Mouse (Mus musculus): ENCODE data around the gene Tcp11l2. TPM values are rescaled to one million over a fixed set of nuclear protein-coding genes. Genes with fewer than 3 reads are reported as not detected.

Gene Tcp11l2
- total and polyA plus RNA-seq, 2 experiments from 2014 or later = 10.5 to 15.0 TPM

GRCm38 (mm10) chr10:84562567-84563554 lies 13.6 kb upstream of the Tcp11l2 start:
- H3K36me3 ChIP-seq (ENCODE audit: insufficient read depth, low read length) = no peaks in the 10 kb centered on the region

GRCm38 (mm10) chr10:84564427-84564826 lies 12.0 kb upstream of the Tcp11l2 start:
- no peak overlapping the region for H3K9ac ChIP-seq (replicated peaks; ENCODE audit: low read length, poor library complexity, severe bottlenecking)
- DNase-seq (ENCODE audit: low spot score) = no peak
- no peak for TF ChIP-seq CTCF (IDR thresholded peaks at IDR 0.05)
- no peak for ATAC-seq (ENCODE audit: low FRiP score)
- H3K36me3 ChIP-seq (ENCODE audit: insufficient read depth, low read length) = no peaks in the 10 kb centered on the region
- H3K27me3 ChIP-seq (ENCODE audit: insufficient read depth, low read length) = no peaks in the 10 kb centered on the region
- H3K27ac ChIP-seq (ENCODE audit: low read depth, low read length) = no peak overlapping the region
- no peaks in the 10 kb centered on the region for H3K4me1 ChIP-seq (ENCODE audit: insufficient read depth, low read length)
- no peaks in the 10 kb centered on the region for H3K9me3 ChIP-seq (ENCODE audit: low read length)
- WGBS = 83% methylated on average over 8 of the region's 8 CpGs
- H3K4me3 ChIP-seq (ENCODE audit: low read depth, low read length) = no peak overlapping the region
- H3K4me2 ChIP-seq (ENCODE audit: low read depth, low read length, poor library complexity, severe bottlenecking) = no peak overlapping the region

More at GRCm38 (mm10) chr10:84562567-84563554, 13.6 kb upstream of the Tcp11l2 start:
- WGBS = 73% methylated on average over 13 of the region's 13 CpGs
- DNase-seq (ENCODE audit: low spot score) = no peak
- Histone ChIP-seq H3K9me3 (ENCODE audit: low read length) (no peaks in the 10 kb centered on the region), H3K27ac (ENCODE audit: low read depth, low read length) (no peak overlapping the region), H3K4me1 (ENCODE audit: insufficient read depth, low read length) (no peaks in the 10 kb centered on the region), H3K4me2 (ENCODE audit: low read depth, low read length, poor library complexity, severe bottlenecking) (no peak overlapping the region), H3K4me3 (ENCODE audit: low read depth, low read length) (no peak overlapping the region), H3K9ac (replicated peaks; ENCODE audit: low read length, poor library complexity, severe bottlenecking) (no peak overlapping the region), H3K27me3 (ENCODE audit: insufficient read depth, low read length) (no peaks in the 10 kb centered on the region)
- peak; percentile 49 for TF ChIP-seq CTCF (IDR thresholded peaks at IDR 0.05)
- ATAC-seq (ENCODE audit: low FRiP score) = no peak

GRCm38 (mm10) chr10:84571052-84571639 lies 5.3 kb upstream of the Tcp11l2 start:
- 85% methylated on average over 10 of the region's 10 CpGs for WGBS
- Histone ChIP-seq H3K27ac (ENCODE audit: low read depth, low read length) (no peak overlapping the region), H3K9ac (replicated peaks; ENCODE audit: low read length, poor library complexity, severe bottlenecking) (no peak overlapping the region), H3K9me3 (ENCODE audit: low read length) (no peaks in the 10 kb centered on the region), H3K4me1 (ENCODE audit: insufficient read depth, low read length) (no peaks in the 10 kb centered on the region), H3K4me3 (ENCODE audit: low read depth, low read length) (no peak overlapping the region), H3K36me3 (ENCODE audit: insufficient read depth, low read length) (no peaks in the 10 kb centered on the region), H3K27me3 (ENCODE audit: insufficient read depth, low read length) (no peaks in the 10 kb centered on the region), H3K4me2 (ENCODE audit: low read depth, low read length, poor library complexity, severe bottlenecking) (no peak overlapping the region)
- no peak for TF ChIP-seq CTCF (IDR thresholded peaks at IDR 0.05)
- no peak for DNase-seq (ENCODE audit: low spot score)
- ATAC-seq (ENCODE audit: low FRiP score) = no peak

GRCm38 (mm10) chr10:84573671-84574420 lies 2.6 kb upstream of the Tcp11l2 start:
- Histone ChIP-seq H3K27me3 (ENCODE audit: insufficient read depth, low read length) (no peaks in the 10 kb centered on the region), H3K9me3 (ENCODE audit: low read length) (no peaks in the 10 kb centered on the region), H3K4me2 (ENCODE audit: low read depth, low read length, poor library complexity, severe bottlenecking) (no peak overlapping the region), H3K4me1 (ENCODE audit: insufficient read depth, low read length) (no peaks in the 10 kb centered on the region), H3K27ac (ENCODE audit: low read depth, low read length) (no peak overlapping the region), H3K4me3 (ENCODE audit: low read depth, low read length) (no peak overlapping the region), H3K36me3 (ENCODE audit: insufficient read depth, low read length) (no peaks in the 10 kb centered on the region), H3K9ac (replicated peaks; ENCODE audit: low read length, poor library complexity, severe bottlenecking) (no peak overlapping the region)
- 59% methylated on average over 5 of the region's 5 CpGs for WGBS
- ATAC-seq (ENCODE audit: low FRiP score) (no peak), DNase-seq (ENCODE audit: low spot score) (no peak)
- no peak for TF ChIP-seq CTCF (IDR thresholded peaks at IDR 0.05)

GRCm38 (mm10) chr10:84576029-84576394 lies 414 bp upstream of the Tcp11l2 start:
- peak overlapping the region; percentile 91 for H3K4me2 ChIP-seq (ENCODE audit: low read depth, low read length, poor library complexity, severe bottlenecking)
- under 1% methylated on average over 14 of the region's 14 CpGs for WGBS
- H3K9ac ChIP-seq (replicated peaks; ENCODE audit: low read length, poor library complexity, severe bottlenecking) = peak overlapping the region; percentile 58; the same call in 1 of the 2 replicates
- H3K27me3 ChIP-seq (ENCODE audit: insufficient read depth, low read length) = no peaks in the 10 kb centered on the region
- H3K4me3 ChIP-seq (ENCODE audit: low read depth, low read length) = peak overlapping the region; percentile 80
- no peak for TF ChIP-seq CTCF (IDR thresholded peaks at IDR 0.05)
- ATAC-seq (ENCODE audit: low FRiP score) (peak; percentile 85), DNase-seq (ENCODE audit: low spot score) (peak; percentile 90)
- no peak overlapping the region for H3K27ac ChIP-seq (ENCODE audit: low read depth, low read length)
- no peaks in the 10 kb centered on the region for H3K4me1 ChIP-seq (ENCODE audit: insufficient read depth, low read length)
- no peaks in the 10 kb centered on the region for H3K9me3 ChIP-seq (ENCODE audit: low read length)
- no peaks in the 10 kb centered on the region for H3K36me3 ChIP-seq (ENCODE audit: insufficient read depth, low read length)

Data from midbrain, postnatal 0 days (tissue).